Mouse (Mus musculus): ENCODE measurements around the gene Bcl2l10. TPM values are rescaled to one million over a fixed set of nuclear protein-coding genes. Genes with fewer than 3 reads are reported as not detected.
A peak's percentile ranks its signal among the peaks of the same experiment; 100 is the strongest.

Bcl2l10 gene
- not detected in 2 replicates for polyA plus RNA-seq (2014; fragmentation: Nextera tagmentation; extraction: Ambion mirVana)

- DNase-seq (ENCODE audit: low spot score) (no peak), ATAC-seq (replicated peaks; ENCODE audit: low FRiP score, low TSS enrichment, low read depth) (no peak)
- no peaks in the 10 kb centered on the region for H3K4me1 ChIP-seq (replicated peaks; ENCODE audit: control insufficient read depth, insufficient read depth, low read length)
- 92% methylated on average over 5 of the region's 5 CpGs for WGBS
- no peak within 1 kb of the TSS for H3K4me2 ChIP-seq (ENCODE audit: low read length)
- H3K27ac ChIP-seq (ENCODE audit: low read depth), result no peak within 1 kb of the TSS
- no peak within 1 kb of the TSS for H3K9ac ChIP-seq (ENCODE audit: low read length)
- H3K36me3 ChIP-seq (ENCODE audit: control insufficient read depth, insufficient read depth, low read length), result 0 out of 2 replicates have a peak, but pooled peaks cover 15% of the 10 kb centered on the region
- no peaks in the 10 kb centered on the region for H3K27me3 ChIP-seq (replicated peaks; ENCODE audit: control insufficient read depth, insufficient read depth, low read length)
- H3K4me3 ChIP-seq (ENCODE audit: low read depth, low read length), result no peak within 1 kb of the TSS
- no peaks in the 10 kb centered on the region for H3K9me3 ChIP-seq (ENCODE audit: control insufficient read depth, low read length)
Measured at GRCm38 (mm10) chr9:75347458-75347857, at the start of gene Bcl2l10. Bcl2l10 (plus strand) TSS chr9:75347758.

DNA sequence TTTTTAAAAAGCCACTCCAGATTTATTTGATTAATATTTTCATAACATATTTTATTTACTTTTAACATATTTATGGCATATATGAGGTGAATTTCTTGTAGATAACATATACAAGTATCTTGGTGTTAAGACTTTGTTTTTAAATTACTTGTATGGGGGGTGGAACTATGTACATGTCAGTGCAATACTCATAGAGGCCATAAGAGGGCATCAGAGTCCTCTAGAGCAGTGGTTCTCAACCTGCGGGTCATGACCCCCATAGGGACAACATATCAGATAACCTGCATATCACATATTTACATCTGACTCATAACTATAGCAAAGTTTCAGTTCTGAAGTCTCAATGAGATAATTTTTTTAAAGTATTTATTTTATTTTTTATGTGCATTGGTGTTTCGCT lies 48.2 kb upstream of the Bcl2l10 start:
- Histone ChIP-seq H3K4me1 (replicated peaks; ENCODE audit: control insufficient read depth, insufficient read depth, low read length) (no peaks in the 10 kb centered on the region), H3K9ac (ENCODE audit: low read length) (no peak overlapping the region), H3K36me3 (ENCODE audit: control insufficient read depth, insufficient read depth, low read length) (no peaks in the 10 kb centered on the region), H3K27me3 (replicated peaks; ENCODE audit: control insufficient read depth, insufficient read depth, low read length) (no peaks in the 10 kb centered on the region), H3K9me3 (ENCODE audit: control insufficient read depth, low read length) (no peaks in the 10 kb centered on the region), H3K4me2 (ENCODE audit: low read length) (no peak overlapping the region), H3K27ac (ENCODE audit: low read depth) (no peak overlapping the region), H3K4me3 (ENCODE audit: low read depth, low read length) (no peak overlapping the region)
- ATAC-seq (replicated peaks; ENCODE audit: low FRiP score, low TSS enrichment, low read depth) (no peak), DNase-seq (ENCODE audit: low spot score) (no peak)
- WGBS, result 77% methylated on average over 2 of the region's 2 CpGs

- H3K27ac ChIP-seq (ENCODE audit: low read depth), result no peak overlapping the region
- ATAC-seq (replicated peaks; ENCODE audit: low FRiP score, low TSS enrichment, low read depth), result no peak
- H3K4me2 ChIP-seq (ENCODE audit: low read length), result no peak overlapping the region
- H3K4me1 ChIP-seq (replicated peaks; ENCODE audit: control insufficient read depth, insufficient read depth, low read length), result no peaks in the 10 kb centered on the region
- no peaks in the 10 kb centered on the region for H3K9me3 ChIP-seq (ENCODE audit: control insufficient read depth, low read length)
- H3K27me3 ChIP-seq (replicated peaks; ENCODE audit: control insufficient read depth, insufficient read depth, low read length), result no peaks in the 10 kb centered on the region
- DNase-seq (ENCODE audit: low spot score), result no peak
- no peak overlapping the region for H3K9ac ChIP-seq (ENCODE audit: low read length)
- H3K4me3 ChIP-seq (ENCODE audit: low read depth, low read length), result no peak overlapping the region
- WGBS, result 86% methylated on average over 2 of the region's 2 CpGs
- H3K36me3 ChIP-seq (ENCODE audit: control insufficient read depth, insufficient read depth, low read length), result no peaks in the 10 kb centered on the region
Measured at GRCm38 (mm10) chr9:75303033-75303432, 44.5 kb upstream of the Bcl2l10 start.

DNA sequence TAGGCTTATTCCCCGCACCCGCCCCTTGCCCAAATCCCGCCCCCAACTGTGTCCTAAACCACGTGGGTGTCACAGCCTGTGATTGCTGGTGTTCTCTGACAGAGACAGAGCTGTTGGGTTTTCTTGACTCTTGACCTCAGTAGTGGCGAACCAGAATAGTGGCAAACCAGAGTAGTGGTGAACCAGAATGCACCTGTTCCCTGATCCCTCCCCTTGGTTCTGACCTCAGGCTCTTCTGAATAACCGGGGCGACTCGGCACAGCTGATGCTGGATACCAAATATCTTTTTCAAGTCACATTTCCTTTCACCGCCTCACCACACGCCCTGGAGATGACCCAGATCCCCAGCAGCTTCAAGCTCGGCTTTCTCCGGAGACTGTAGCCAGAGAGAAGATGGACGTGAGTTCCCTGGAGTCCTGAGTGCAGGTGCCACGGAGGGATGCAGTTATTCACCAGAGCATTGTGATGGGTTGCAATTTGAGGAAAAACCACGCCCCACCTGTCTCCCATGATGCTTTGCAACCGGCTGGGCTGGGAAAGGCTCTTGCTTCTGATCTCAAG lies 43.8 kb upstream of the Bcl2l10 start:
- no peak for DNase-seq (ENCODE audit: low spot score)
- Histone ChIP-seq H3K36me3 (ENCODE audit: control insufficient read depth, insufficient read depth, low read length) (no peaks in the 10 kb centered on the region), H3K4me2 (ENCODE audit: low read length) (no peak overlapping the region), H3K27ac (ENCODE audit: low read depth) (no peak overlapping the region), H3K4me1 (replicated peaks; ENCODE audit: control insufficient read depth, insufficient read depth, low read length) (no peaks in the 10 kb centered on the region), H3K27me3 (replicated peaks; ENCODE audit: control insufficient read depth, insufficient read depth, low read length) (no peaks in the 10 kb centered on the region), H3K4me3 (ENCODE audit: low read depth, low read length) (no peak overlapping the region), H3K9me3 (ENCODE audit: control insufficient read depth, low read length) (no peaks in the 10 kb centered on the region), H3K9ac (ENCODE audit: low read length) (no peak overlapping the region)
- 39% methylated on average over 16 of the region's 16 CpGs for WGBS
- no peak for ATAC-seq (replicated peaks; ENCODE audit: low FRiP score, low TSS enrichment, low read depth)

GRCm38 (mm10) chr9:75304286-75304685 lies 43.3 kb upstream of the Bcl2l10 start:
- no peak overlapping the region for H3K4me2 ChIP-seq (ENCODE audit: low read length)
- no peak overlapping the region for H3K27ac ChIP-seq (ENCODE audit: low read depth)

GRCm38 (mm10) chr9:75306126-75306898 lies 41.2 kb upstream of the Bcl2l10 start, which contains the start of gene Gnb5:
Gnb5 (plus strand) TSS chr9:75306288.
- no peaks in the 10 kb centered on the region for H3K9me3 ChIP-seq (ENCODE audit: control insufficient read depth, low read length)
- H3K36me3 ChIP-seq (ENCODE audit: control insufficient read depth, insufficient read depth, low read length), result no peaks in the 10 kb centered on the region
- no peak within 1 kb of the TSS for H3K27ac ChIP-seq (ENCODE audit: low read depth)
- no peaks in the 10 kb centered on the region for H3K4me1 ChIP-seq (replicated peaks; ENCODE audit: control insufficient read depth, insufficient read depth, low read length)
- DNase-seq (ENCODE audit: low spot score) (no peak), ATAC-seq (replicated peaks; ENCODE audit: low FRiP score, low TSS enrichment, low read depth) (no peak)
- no peak within 1 kb of the TSS for H3K9ac ChIP-seq (ENCODE audit: low read length)
- WGBS, result 75% methylated on average over 11 of the region's 11 CpGs
- no peaks in the 10 kb centered on the region for H3K27me3 ChIP-seq (replicated peaks; ENCODE audit: control insufficient read depth, insufficient read depth, low read length)
- no peak within 1 kb of the TSS for H3K4me3 ChIP-seq (ENCODE audit: low read depth, low read length)
- H3K4me2 ChIP-seq (ENCODE audit: low read length), result no peak within 1 kb of the TSS

More at GRCm38 (mm10) chr9:75304286-75304685, 43.3 kb upstream of the Bcl2l10 start:
- no peak overlapping the region for H3K4me3 ChIP-seq (ENCODE audit: low read depth, low read length)
- 40% methylated on average over 7 of the region's 7 CpGs for WGBS
- H3K4me1 ChIP-seq (replicated peaks; ENCODE audit: control insufficient read depth, insufficient read depth, low read length), result no peaks in the 10 kb centered on the region
- H3K27me3 ChIP-seq (replicated peaks; ENCODE audit: control insufficient read depth, insufficient read depth, low read length), result no peaks in the 10 kb centered on the region
- ATAC-seq (replicated peaks; ENCODE audit: low FRiP score, low TSS enrichment, low read depth) (no peak), DNase-seq (ENCODE audit: low spot score) (no peak)
- H3K9ac ChIP-seq (ENCODE audit: low read length), result no peak overlapping the region
- no peaks in the 10 kb centered on the region for H3K36me3 ChIP-seq (ENCODE audit: control insufficient read depth, insufficient read depth, low read length)
- H3K9me3 ChIP-seq (ENCODE audit: control insufficient read depth, low read length), result no peaks in the 10 kb centered on the region

- ATAC-seq (replicated peaks; ENCODE audit: low FRiP score, low TSS enrichment, low read depth) (no peak), DNase-seq (ENCODE audit: low spot score) (no peak)
- no peaks in the 10 kb centered on the region for H3K36me3 ChIP-seq (ENCODE audit: control insufficient read depth, insufficient read depth, low read length)
- H3K27ac ChIP-seq (ENCODE audit: low read depth), result no peak overlapping the region
- H3K4me2 ChIP-seq (ENCODE audit: low read length), result no peak overlapping the region
- 90% methylated on average over 5 of the region's 5 CpGs for WGBS
- H3K9me3 ChIP-seq (ENCODE audit: control insufficient read depth, low read length), result no peaks in the 10 kb centered on the region
- no peak overlapping the region for H3K4me3 ChIP-seq (ENCODE audit: low read depth, low read length)
- no peaks in the 10 kb centered on the region for H3K4me1 ChIP-seq (replicated peaks; ENCODE audit: control insufficient read depth, insufficient read depth, low read length)
- no peak overlapping the region for H3K9ac ChIP-seq (ENCODE audit: low read length)
- H3K27me3 ChIP-seq (replicated peaks; ENCODE audit: control insufficient read depth, insufficient read depth, low read length), result no peaks in the 10 kb centered on the region
Measured at GRCm38 (mm10) chr9:75307015-75307414, 40.5 kb upstream of the Bcl2l10 start.

GRCm38 (mm10) chr9:75308621-75309020 lies 38.9 kb upstream of the Bcl2l10 start:
- DNase-seq (ENCODE audit: low spot score) (no peak), ATAC-seq (replicated peaks; ENCODE audit: low FRiP score, low TSS enrichment, low read depth) (no peak)
- Histone ChIP-seq H3K27me3 (replicated peaks; ENCODE audit: control insufficient read depth, insufficient read depth, low read length) (no peaks in the 10 kb centered on the region), H3K4me2 (ENCODE audit: low read length) (no peak overlapping the region), H3K9ac (ENCODE audit: low read length) (no peak overlapping the region), H3K36me3 (ENCODE audit: control insufficient read depth, insufficient read depth, low read length) (no peaks in the 10 kb centered on the region), H3K4me3 (ENCODE audit: low read depth, low read length) (no peak overlapping the region), H3K9me3 (ENCODE audit: control insufficient read depth, low read length) (no peaks in the 10 kb centered on the region), H3K4me1 (replicated peaks; ENCODE audit: control insufficient read depth, insufficient read depth, low read length) (no peaks in the 10 kb centered on the region), H3K27ac (ENCODE audit: low read depth) (no peak overlapping the region)
- 53% methylated on average over 5 of the region's 5 CpGs for WGBS

- Histone ChIP-seq H3K4me1 (replicated peaks; ENCODE audit: control insufficient read depth, insufficient read depth, low read length) (peaks cover 8% of the 10 kb centered on the region; the same call in 1 of the 2 replicates), H3K27ac (ENCODE audit: low read depth) (no peak overlapping the region), H3K9ac (ENCODE audit: low read length) (no peak overlapping the region), H3K27me3 (replicated peaks; ENCODE audit: control insufficient read depth, insufficient read depth, low read length) (no peaks in the 10 kb centered on the region), H3K4me3 (ENCODE audit: low read depth, low read length) (no peak overlapping the region), H3K4me2 (ENCODE audit: low read length) (no peak overlapping the region), H3K9me3 (ENCODE audit: control insufficient read depth, low read length) (no peaks in the 10 kb centered on the region), H3K36me3 (ENCODE audit: control insufficient read depth, insufficient read depth, low read length) (no peaks in the 10 kb centered on the region)
- WGBS, result 17% methylated on average over 4 of the region's 4 CpGs
- DNase-seq (ENCODE audit: low spot score) (peak; percentile 94), ATAC-seq (replicated peaks; ENCODE audit: low FRiP score, low TSS enrichment, low read depth) (no peak)
Measured at GRCm38 (mm10) chr9:75312008-75312407, 35.5 kb upstream of the Bcl2l10 start.

Data from intestine, embryonic 14.5 days (tissue).